Mouse (Mus musculus): Measurements from ENCODE around the gene Spdye4b.

DNA sequence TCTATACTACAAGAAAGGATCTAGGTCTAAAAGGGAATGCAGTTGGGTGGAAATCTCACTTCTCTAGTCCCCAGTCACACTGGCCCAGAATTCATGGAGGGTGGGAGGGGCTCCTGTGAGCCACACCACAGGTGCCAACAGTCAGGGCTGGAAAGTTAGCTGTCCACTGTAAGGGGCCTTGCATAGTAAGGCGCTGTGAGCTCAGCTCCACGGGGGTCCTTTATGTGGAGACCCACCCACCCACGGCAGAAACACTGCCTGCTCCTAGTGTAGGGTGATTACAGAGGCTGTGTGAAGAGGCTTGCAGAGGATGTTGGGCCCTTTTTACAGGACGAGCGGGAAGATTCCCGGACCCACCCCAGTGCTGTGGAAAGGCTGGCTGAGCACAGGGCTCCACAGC, 71.2 kb downstream of the Spdye4b start:
- TF ChIP-seq CTCF (IDR thresholded peaks at IDR 0.05; ENCODE audit: extremely low read depth, insufficient read depth, low read length) (no peak), POLR2A (IDR thresholded peaks at IDR 0.05; ENCODE audit: extremely low read depth, insufficient read depth, low read length) (0 out of 2 replicates have a peak, but pooled peaks have one; percentile 7)
